Mouse (Mus musculus): Measurements from ENCODE around the gene Pnldc1. TPM values are rescaled to one million over a fixed set of nuclear protein-coding genes. Genes with fewer than 3 reads are reported as not detected.

The Pnldc1 gene
- total and polyA plus RNA-seq, 2 experiments from 2014 or later, result 0.90 to 1.2 TPM

DNA sequence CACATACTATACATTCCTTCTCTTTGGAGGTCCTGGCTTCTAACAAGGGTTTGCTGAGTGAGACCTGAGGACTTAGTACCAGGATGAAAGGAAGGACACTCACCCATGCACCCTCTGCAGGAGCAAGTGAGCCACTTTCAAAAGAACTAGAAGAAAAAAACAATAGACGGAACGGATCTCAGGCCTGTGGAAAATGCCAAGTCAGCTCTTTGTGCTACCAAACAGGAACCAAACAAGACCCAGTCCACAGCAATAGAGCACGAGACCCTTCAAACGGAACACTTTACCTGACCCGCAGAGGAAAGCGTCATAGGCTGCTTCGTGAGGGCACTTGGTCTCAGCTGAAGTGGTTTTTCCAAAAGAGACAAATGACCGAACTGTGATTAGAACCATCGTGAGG lies 18.0 kb downstream of the Pnldc1 start:
- 88% methylated on average over 9 of the region's 9 CpGs for WGBS
- no peaks in the 10 kb centered on the region for H3K27me3 ChIP-seq (ENCODE audit: insufficient read depth, low read length)

DNA sequence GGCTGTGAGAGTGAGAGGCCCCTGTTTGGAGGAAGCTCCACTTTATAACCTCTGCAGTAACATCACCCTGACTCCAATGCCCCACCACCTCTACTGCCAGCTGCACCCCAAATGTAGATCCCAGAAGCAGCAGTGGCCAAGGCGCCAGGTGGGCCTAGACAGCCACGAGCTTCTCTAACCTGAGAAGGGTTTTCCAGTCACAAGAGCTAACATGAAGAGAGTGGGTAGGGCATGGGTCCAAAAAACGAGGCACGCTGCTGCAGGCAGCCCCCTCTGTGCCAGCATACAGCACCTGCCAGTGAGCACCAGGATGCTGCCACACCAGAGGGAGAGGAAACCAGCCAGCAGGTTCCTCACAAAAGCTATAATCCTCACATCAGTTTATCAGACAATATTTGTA lies 19.0 kb downstream of the Pnldc1 start:
- peak; percentile 17 for DNase-seq
- no peaks in the 10 kb centered on the region for H3K9me3 ChIP-seq (ENCODE audit: low read length)
- TF ChIP-seq CTCF (IDR thresholded peaks at IDR 0.05; ENCODE audit: low read depth), result no peak
- no peak overlapping the region for H3K9ac ChIP-seq
- H3K4me1 ChIP-seq (ENCODE audit: insufficient read depth), result no peaks in the 10 kb centered on the region
- no peak overlapping the region for H3K4me2 ChIP-seq (ENCODE audit: low read depth)
- 55% methylated on average over 4 of the region's 4 CpGs for WGBS
- no peaks in the 10 kb centered on the region for H3K27me3 ChIP-seq (ENCODE audit: insufficient read depth, low read length)
- no peak for ATAC-seq
- H3K36me3 ChIP-seq (ENCODE audit: insufficient read depth), result peaks cover 10% of the 10 kb centered on the region; the same call in 1 of the 2 replicates
- H3K4me3 ChIP-seq (ENCODE audit: low read depth, low read length), result no peak overlapping the region
- no peak overlapping the region for H3K27ac ChIP-seq (ENCODE audit: low read depth, low read length)

More for the DNA sequence above, 18.0 kb downstream of the Pnldc1 start:
- H3K27ac ChIP-seq (ENCODE audit: low read depth, low read length), result no peak overlapping the region
- no peaks in the 10 kb centered on the region for H3K9me3 ChIP-seq (ENCODE audit: low read length)
- DNase-seq (no peak), ATAC-seq (no peak)
- H3K4me3 ChIP-seq (ENCODE audit: low read depth, low read length), result no peak overlapping the region
- H3K4me2 ChIP-seq (ENCODE audit: low read depth), result no peak overlapping the region
- no peak for TF ChIP-seq CTCF (IDR thresholded peaks at IDR 0.05; ENCODE audit: low read depth)
- H3K36me3 ChIP-seq (ENCODE audit: insufficient read depth), result peaks cover 10% of the 10 kb centered on the region; the same call in 1 of the 2 replicates
- no peaks in the 10 kb centered on the region for H3K4me1 ChIP-seq (ENCODE audit: insufficient read depth)
- no peak overlapping the region for H3K9ac ChIP-seq

DNA sequence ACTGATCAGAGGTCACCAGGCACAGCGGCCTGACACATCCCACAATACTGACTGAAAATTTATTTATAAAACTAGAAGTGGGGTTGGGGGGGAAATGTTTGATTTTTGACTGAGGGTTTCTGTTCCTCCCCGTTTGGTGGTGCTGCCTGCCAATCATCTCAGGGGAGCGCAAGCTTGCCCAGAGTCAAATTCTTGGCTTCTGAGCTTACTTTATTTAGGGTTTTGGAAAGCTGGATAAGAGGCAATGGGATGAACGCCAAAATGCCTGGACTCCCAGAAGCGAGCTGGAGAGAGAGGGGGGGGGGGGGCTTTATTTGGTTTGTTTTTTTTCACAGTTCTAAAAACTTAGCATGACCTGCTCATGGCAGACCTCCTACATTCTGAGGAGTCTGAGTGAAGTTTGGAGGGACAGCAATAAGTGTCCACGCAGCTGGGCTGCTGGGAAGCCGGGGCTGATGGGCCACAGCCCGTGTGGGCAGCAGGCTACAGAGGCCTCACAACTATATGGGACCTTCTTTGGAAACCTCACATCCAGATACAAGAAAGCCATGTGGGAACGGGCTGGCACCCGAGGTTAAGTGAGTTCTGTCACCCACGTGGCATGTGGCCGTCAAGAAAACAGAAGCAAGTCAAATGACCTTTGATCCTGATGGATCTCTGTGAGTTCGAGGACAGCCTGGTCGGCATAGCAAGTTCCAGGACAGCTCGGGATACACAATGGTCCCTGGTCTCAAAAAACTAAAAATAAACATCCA lies 22.8 kb downstream of the Pnldc1 start:
- Histone ChIP-seq H3K27ac (ENCODE audit: low read depth, low read length) (no peak overlapping the region), H3K27me3 (ENCODE audit: insufficient read depth, low read length) (no peaks in the 10 kb centered on the region), H3K4me1 (ENCODE audit: insufficient read depth) (no peaks in the 10 kb centered on the region), H3K9me3 (ENCODE audit: low read length) (no peaks in the 10 kb centered on the region), H3K36me3 (ENCODE audit: insufficient read depth) (peaks cover 10% of the 10 kb centered on the region; the same call in 1 of the 2 replicates), H3K4me3 (ENCODE audit: low read depth, low read length) (no peak overlapping the region), H3K4me2 (ENCODE audit: low read depth) (no peak overlapping the region), H3K9ac (no peak overlapping the region)
- WGBS, result 78% methylated on average over 15 of the region's 15 CpGs
- DNase-seq (no peak), ATAC-seq (no peak)
- TF ChIP-seq CTCF (IDR thresholded peaks at IDR 0.05; ENCODE audit: low read depth), result no peak

DNA sequence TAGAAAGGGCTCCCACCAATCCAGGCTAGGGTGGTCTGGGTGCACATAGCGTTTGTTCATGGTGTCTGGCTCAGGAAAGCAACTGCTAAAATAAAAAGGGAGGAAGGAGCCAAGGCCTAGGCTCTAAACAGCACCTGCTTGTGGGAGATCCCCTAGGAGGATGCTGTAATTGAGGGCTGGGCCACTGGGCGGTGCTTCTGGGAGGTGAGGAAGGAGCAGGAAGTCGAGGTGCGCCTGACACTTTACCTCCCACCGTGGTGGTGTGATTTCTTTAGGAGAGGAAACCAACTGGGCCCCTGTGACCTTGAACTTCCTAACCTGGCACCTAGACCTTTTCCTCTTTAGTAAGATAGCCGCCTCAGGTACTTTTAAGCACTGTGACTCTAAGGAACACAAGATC lies 23.4 kb downstream of the Pnldc1 start:
- Histone ChIP-seq H3K4me1 (ENCODE audit: insufficient read depth) (no peaks in the 10 kb centered on the region), H3K9ac (no peak overlapping the region), H3K4me2 (ENCODE audit: low read depth) (no peak overlapping the region), H3K9me3 (ENCODE audit: low read length) (no peaks in the 10 kb centered on the region), H3K27ac (ENCODE audit: low read depth, low read length) (no peak overlapping the region), H3K36me3 (ENCODE audit: insufficient read depth) (peaks cover 10% of the 10 kb centered on the region; the same call in 1 of the 2 replicates), H3K4me3 (ENCODE audit: low read depth, low read length) (no peak overlapping the region), H3K27me3 (ENCODE audit: insufficient read depth, low read length) (no peaks in the 10 kb centered on the region)
- no peak for TF ChIP-seq CTCF (IDR thresholded peaks at IDR 0.05; ENCODE audit: low read depth)
- no peak for DNase-seq
- ATAC-seq, result no peak
- 46% methylated on average over 6 of the region's 6 CpGs for WGBS

DNA sequence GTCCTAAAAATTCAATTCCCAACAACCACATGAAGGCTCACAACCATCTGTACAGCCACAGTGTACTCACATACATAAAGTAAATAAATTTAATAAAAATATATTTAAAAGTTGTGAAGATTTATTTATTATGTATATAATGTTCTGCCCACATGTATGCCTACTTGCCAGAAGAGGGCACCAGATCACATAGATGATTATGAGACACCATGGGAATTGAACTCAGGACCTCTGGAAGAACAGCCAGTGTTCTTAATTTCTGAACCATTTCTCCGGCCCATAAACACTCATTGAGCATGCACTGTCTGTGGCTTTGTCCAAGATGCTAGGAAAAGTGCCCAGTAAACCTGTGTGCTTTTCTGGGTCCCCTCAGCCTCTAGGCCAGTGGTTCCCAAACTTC lies 28.8 kb downstream of the Pnldc1 start:
- Histone ChIP-seq H3K4me3 (ENCODE audit: low read depth, low read length) (no peak overlapping the region), H3K27me3 (ENCODE audit: insufficient read depth, low read length) (no peaks in the 10 kb centered on the region), H3K4me2 (ENCODE audit: low read depth) (no peak overlapping the region), H3K9ac (no peak overlapping the region), H3K9me3 (ENCODE audit: low read length) (no peaks in the 10 kb centered on the region), H3K36me3 (ENCODE audit: insufficient read depth) (no peaks in the 10 kb centered on the region), H3K27ac (ENCODE audit: low read depth, low read length) (no peak overlapping the region), H3K4me1 (ENCODE audit: insufficient read depth) (no peaks in the 10 kb centered on the region)
- ATAC-seq (no peak), DNase-seq (no peak)
- TF ChIP-seq CTCF (IDR thresholded peaks at IDR 0.05; ENCODE audit: low read depth), result no peak
- WGBS, result 83% methylated on average over 1 of the region's 1 CpGs

DNA sequence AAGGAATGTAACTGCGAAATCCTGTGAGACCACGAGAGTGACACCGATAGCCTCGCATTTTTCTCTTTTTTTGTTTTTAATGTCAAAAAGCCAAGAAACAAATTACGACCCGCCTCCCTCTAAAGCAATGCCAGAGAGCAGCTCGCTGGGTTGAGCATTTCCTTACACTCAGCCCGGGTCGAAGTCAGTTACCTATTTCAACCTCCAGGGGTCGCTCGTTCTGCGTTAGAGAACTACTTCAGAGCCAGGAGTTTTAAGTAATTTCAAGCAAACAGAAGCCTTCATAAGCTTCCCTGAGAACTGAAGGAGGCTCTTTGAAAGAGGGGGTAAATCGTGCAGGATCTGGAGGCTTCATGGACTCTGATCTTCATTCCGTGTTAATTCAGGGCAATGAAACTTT lies 29.9 kb downstream of the Pnldc1 start:
- Histone ChIP-seq H3K4me3 (ENCODE audit: low read depth, low read length) (no peak overlapping the region), H3K9ac (no peak overlapping the region), H3K27me3 (ENCODE audit: insufficient read depth, low read length) (no peaks in the 10 kb centered on the region), H3K36me3 (ENCODE audit: insufficient read depth) (no peaks in the 10 kb centered on the region), H3K27ac (ENCODE audit: low read depth, low read length) (no peak overlapping the region), H3K4me2 (ENCODE audit: low read depth) (peak overlapping the region; percentile 39), H3K9me3 (ENCODE audit: low read length) (no peaks in the 10 kb centered on the region), H3K4me1 (ENCODE audit: insufficient read depth) (no peaks in the 10 kb centered on the region)
- ATAC-seq (peak; percentile 91), DNase-seq (peak; percentile 92)
- TF ChIP-seq CTCF (IDR thresholded peaks at IDR 0.05; ENCODE audit: low read depth), result peak; percentile 82
- WGBS, result 4% methylated on average over 14 of the region's 14 CpGs

DNA sequence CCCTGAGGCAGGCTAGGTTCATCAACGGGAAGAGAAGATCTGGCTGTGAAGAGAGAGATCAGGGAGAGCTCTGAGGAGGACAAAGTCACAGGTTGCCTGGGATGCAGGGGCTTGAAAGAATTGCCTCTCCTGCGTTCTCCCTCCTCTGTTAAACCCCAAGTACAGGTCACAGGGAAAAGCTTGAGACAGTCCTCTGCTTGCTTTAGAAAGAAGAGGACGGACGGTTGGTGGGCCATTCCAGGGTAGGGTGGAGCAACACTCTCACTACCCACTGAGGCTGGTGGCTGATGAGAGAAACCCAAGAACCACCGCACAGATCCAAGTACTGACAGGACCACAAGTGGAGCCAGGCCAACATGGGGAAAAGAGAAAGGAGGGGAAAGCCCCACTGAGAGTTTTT lies 34.3 kb downstream of the Pnldc1 start, which contains the start of gene Mrgprh:
Gene Mrgprh (plus strand): TSS at position 301 of the 400 bp plus-strand sequence.
- 90% methylated on average over 5 of the region's 5 CpGs for WGBS
- no peaks in the 10 kb centered on the region for H3K4me1 ChIP-seq (ENCODE audit: insufficient read depth)
- H3K27me3 ChIP-seq (ENCODE audit: insufficient read depth, low read length), result no peaks in the 10 kb centered on the region
- no peak within 1 kb of the TSS for H3K4me2 ChIP-seq (ENCODE audit: low read depth)
- no peak for ATAC-seq
- no peaks in the 10 kb centered on the region for H3K9me3 ChIP-seq (ENCODE audit: low read length)
- DNase-seq, result no peak
- no peaks in the 10 kb centered on the region for H3K36me3 ChIP-seq (ENCODE audit: insufficient read depth)
- no peak within 1 kb of the TSS for H3K27ac ChIP-seq (ENCODE audit: low read depth, low read length)
- H3K9ac ChIP-seq, result no peak within 1 kb of the TSS
- no peak within 1 kb of the TSS for H3K4me3 ChIP-seq (ENCODE audit: low read depth, low read length)
- no peak for TF ChIP-seq CTCF (IDR thresholded peaks at IDR 0.05; ENCODE audit: low read depth)

Data from forebrain, postnatal 0 days (tissue).